Mouse (Mus musculus) heart, postnatal 10 days (tissue): ENCODE measurements around the gene Gabarapl1. TPM values are rescaled to one million over a fixed set of nuclear protein-coding genes. Genes with fewer than 3 reads are reported as not detected.
A peak's percentile ranks its signal among the peaks of the same experiment; 100 is the strongest.

Source experiments
- DNase-seq, 2 experiments: peaks; one replicate each; pipeline ENCODE4 v3.0.0; 2021
- intact Hi-C: fragments of 180-260 bp; cut with DNase I; formaldehyde crosslinking; loops from one replicate; pipeline ENCODE4 v1.15.1; 2025
- total RNA-seq, 2 experiments: library from RNA; stranded (reverse); gene quantifications; 2 replicates each; pipeline ENCODE4 v1.2.3; 2021

Gene Gabarapl1
- total RNA-seq, 2 experiments from 2014 or later: 62.1 to 72.6 TPM

- intact Hi-C loops: loop anchor here (5.0 kb wide), 1 partner anchor 687 kb away; no protein-coding TSS in a partner anchor
- peak in 1 of 2 experiments; percentile 30 for DNase-seq
Observed at GRCm38 (mm10) chr6:129534057-129534456, 1.1 kb downstream of the Gabarapl1 start.

- DNase-seq: peak; percentile 25 to 40
- intact Hi-C loops: loop anchor here (5.0 kb wide), 1 partner anchor 687 kb away; no protein-coding TSS in a partner anchor
Observed at GRCm38 (mm10) chr6:129534627-129535190, 1.7 kb downstream of the Gabarapl1 start.

DNA sequence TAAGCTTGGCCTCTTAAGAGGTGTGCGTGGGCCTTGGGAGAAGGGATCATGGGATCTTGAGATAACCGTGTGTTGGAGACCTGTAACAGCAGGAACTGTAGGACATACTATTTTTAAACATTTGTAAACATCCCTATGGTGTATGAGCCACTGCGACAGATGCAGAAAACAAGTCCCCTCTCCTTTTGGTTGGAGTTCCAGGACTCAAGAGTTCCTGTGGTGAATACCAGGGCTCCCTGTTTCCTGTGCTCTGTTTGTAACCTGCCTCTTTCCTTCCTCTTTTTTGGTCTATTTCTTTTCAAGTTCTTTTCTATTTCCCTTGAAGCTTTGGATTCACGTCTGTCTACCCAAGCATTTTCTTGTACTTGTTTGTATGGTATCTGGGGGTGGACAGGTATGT, 2.8 kb downstream of the Gabarapl1 start:
- intact Hi-C loops: no loop called here

DNA sequence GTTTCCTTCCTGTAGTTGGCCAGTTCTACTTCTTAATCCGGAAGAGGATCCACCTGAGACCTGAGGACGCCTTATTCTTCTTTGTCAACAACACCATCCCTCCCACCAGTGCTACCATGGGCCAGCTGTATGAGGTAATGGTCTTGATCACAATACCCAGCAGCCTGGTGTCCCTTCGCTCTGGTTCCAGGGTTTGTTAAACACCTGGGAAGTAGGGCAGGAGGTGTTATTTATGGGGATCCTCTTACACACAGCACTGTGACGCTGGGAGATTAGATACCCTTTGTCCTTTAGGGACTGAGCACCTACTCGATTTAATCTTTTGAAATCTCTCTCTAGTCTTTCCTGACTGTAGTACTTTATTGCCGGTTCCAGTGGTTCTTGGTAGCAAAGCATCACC, 5.6 kb downstream of the Gabarapl1 start:
- DNase-seq: no peak
- intact Hi-C loops: no loop called here

More for the DNA sequence above, 2.8 kb downstream of the Gabarapl1 start:
- DNase-seq: no peak

GRCm38 (mm10) chr6:129541931-129542330, 9.0 kb downstream of the Gabarapl1 start:
- DNase-seq: no peak
- intact Hi-C loops: no loop called here

GRCm38 (mm10) chr6:129542540-129542939, 9.6 kb downstream of the Gabarapl1 start:
- no peak for DNase-seq

GRCm38 (mm10) chr6:129543709-129544606, 11.0 kb downstream of the Gabarapl1 start:
- intact Hi-C loops: loop anchor here (2.0 kb wide), 1 partner anchor 15 kb away; no protein-coding TSS in a partner anchor
- peak; percentile 68 to 81 for DNase-seq

More at GRCm38 (mm10) chr6:129542540-129542939, 9.6 kb downstream of the Gabarapl1 start:
- intact Hi-C loops: no loop called here

GRCm38 (mm10) chr6:129547277-129547676, 14.3 kb downstream of the Gabarapl1 start:
- intact Hi-C loops: no loop called here
- no peak for DNase-seq

- DNase-seq: no peak
- intact Hi-C loops: no loop called here
Observed at GRCm38 (mm10) chr6:129548009-129548408, 15.0 kb downstream of the Gabarapl1 start.

DNA sequence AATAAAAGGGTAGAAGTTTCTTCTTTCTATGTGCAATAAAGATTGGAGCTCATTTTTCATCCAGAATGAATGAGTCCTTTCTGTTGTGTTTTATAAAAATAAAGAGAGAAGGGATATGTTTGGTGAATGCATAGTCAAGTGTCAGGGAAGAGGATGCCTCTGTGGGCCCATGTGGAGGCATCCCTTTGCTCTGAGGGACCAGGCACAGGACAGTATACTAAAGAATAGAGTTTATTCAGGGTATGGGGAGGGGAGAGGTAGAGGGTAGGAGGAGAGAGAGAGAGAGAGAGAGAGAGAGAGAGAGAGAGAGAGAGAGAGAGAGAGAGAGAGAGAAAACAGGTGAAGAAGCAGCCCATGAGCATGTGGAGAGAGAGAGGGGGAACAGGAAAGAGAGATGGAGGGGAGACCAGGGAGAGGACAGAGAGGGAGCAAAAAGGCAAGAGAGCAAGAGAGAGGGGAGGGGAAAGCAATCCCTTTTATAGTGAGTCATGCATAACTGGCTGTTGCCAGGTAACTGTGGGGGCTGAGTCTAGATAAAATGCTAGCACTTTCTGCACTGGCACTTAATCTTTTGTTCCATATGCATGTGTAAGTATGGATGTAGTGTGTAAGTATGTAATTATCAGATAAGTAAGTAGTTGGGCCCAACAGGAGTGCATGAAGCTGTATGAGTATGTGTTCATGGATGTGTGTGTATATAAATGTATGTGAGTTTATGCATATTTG, 24.5 kb downstream of the Gabarapl1 start:
- intact Hi-C loops: loop anchor here (2.0 to 5.0 kb wide), 2 partner anchors 13 to 40 kb away; no protein-coding TSS in a partner anchor
- no peak for DNase-seq

DNA sequence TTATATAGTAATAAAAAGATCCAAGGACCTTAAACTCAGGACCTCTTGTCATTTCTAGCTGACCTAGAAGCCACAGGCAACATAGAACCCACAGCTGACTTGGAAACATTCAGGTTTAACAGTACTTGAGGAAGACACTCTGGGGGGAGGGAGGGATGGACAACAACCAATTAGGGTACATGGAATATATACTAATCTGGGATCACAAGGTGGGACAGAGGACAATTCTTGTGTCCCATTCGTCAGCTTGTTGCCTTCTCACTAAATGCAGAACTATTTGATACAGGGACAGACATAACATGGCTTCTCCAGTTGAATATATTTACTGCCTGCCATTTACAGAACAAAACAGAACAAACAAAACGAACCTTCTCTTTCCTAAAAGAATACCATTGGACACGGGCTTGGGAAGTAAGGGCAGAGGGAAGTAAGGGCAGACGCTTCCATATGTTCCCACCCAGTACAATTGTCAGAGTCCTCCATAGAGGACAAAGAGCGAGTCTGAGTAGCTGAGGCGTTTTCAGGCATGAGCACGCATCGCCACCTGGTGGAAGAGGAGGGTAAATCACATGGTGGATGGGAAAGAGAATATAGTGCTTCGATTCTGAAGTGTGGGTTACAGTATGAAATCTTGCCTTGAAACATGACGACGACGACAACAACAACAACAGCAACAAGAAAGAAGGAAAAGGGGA, 26.1 kb downstream of the Gabarapl1 start:
- DNase-seq: peak; percentile 65 to 85
- intact Hi-C loops: loop anchor here (1.0 to 5.0 kb wide), 3 partner anchors 14 to 166 kb away; no protein-coding TSS in a partner anchor

- intact Hi-C loops: loop anchor here (1.0 to 5.0 kb wide), 3 partner anchors 15 to 166 kb away; no protein-coding TSS in a partner anchor
- DNase-seq: no peak
Observed at GRCm38 (mm10) chr6:129559641-129560027, 26.7 kb downstream of the Gabarapl1 start.

- intact Hi-C loops: no loop called here
- no peak for DNase-seq
Observed at GRCm38 (mm10) chr6:129565257-129565656, 32.3 kb downstream of the Gabarapl1 start.

DNA sequence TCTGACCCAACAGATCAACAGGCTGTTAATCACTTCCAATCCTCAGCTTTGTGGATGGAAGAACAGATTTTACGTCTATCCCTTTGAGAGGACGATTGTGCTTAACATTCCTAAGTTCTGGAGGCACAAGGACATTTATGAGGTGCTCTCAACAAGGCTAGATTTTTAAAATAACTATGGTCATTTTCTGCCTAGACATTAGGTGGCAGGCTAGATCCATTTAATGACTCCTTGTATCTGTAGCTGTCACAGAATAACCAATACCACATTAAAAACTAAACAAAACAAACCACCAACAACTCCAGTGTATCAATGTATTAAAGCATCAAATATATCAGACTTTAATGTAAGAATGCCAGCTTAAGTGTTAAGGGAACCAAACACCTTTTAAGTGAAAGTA, 42.4 kb downstream of the Gabarapl1 start:
- intact Hi-C loops: loop anchor here (2.0 kb wide), 1 partner anchor 1775 kb away; no protein-coding TSS in a partner anchor
- peak; percentile 6 to 20 for DNase-seq

DNA sequence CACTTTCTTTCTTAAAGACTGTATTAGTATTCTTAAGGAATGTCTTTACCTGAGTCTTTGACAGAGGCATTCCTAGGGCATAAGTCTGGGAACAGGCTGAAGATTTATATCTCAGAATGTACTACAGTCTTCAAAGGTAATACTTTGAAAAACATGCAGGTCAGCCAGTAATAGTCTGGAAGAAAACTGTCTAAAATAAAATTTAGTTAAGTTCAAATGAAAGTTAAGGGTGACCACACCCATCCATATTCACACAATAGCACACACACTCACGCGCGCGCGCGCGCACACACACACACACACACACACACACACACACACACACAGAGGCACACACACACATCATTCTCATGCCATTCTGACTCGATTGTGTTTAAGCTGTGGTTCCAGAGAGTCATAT, 44.6 kb downstream of the Gabarapl1 start, which contains the start of gene Klre1:
Gene Klre1, plus strand, starts transcription at position 301 of the 400 bp plus-strand sequence.
- intact Hi-C loops: no loop called here
- DNase-seq: no peak

DNA sequence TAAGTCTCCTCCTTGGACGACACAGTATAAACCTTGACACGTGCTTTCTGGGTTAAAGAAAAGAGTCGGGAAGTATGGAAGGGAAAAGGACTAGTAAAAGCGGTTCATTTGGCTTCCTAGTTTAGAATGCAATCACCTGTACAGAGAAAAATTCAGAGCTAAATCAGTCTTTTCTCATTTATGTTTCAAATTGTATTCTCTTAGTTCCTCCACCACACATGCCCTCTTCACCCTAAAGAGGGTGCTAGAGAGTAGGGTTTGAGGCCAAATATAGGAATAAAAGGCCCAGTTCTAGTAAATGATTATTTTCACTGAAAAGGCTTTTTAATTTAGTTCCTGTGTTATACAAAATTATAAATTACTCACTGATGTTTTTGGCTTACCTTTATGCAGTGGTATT, 48.3 kb downstream of the Gabarapl1 start:
- no peak for DNase-seq
- intact Hi-C loops: no loop called here

DNA sequence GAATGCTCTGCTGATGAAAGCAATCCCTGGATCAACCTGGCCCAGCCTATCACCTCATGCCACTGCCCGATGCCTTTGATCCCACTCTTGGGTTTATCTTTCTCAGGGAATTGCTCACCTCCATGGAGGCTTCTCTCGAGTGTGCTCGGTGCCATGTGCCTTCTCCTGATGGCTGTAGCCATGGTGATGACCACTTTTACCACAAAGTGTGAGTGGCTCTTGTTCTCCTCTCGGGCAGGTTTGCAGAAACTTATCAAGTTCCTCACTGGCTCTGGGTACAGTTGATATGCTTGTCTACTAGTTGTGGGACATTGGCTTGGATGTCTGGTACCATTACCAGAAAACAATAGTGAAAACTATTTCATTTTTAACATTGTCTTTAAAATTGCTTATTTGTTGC, 48.9 kb downstream of the Gabarapl1 start:
- intact Hi-C loops: no loop called here
- no peak for DNase-seq

GRCm38 (mm10) chr6:129583014-129583413, 50.1 kb downstream of the Gabarapl1 start:
- no peak for DNase-seq
- intact Hi-C loops: no loop called here

DNA sequence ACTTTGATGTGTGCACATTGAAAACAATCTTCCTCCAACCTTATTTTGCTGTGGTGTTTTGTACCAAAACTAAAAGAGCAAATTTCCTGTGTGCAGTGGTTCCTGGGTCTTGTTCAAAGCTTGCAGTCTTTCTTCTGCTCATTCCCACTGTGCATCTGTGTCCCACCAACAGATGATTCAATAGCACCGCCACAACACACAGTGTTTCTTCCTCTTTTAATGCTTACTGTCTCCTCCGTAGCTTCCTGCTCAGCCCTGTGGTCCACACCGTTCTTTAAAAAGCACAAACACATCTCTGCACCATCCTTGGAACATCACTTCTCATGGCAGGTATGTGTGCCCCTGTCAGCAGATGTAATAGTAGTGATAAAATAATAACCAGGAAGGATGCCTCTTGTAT, 58.5 kb downstream of the Gabarapl1 start, which contains the start of gene Klrd1:
Gene Klrd1, plus strand, starts transcription at position 275 of the 400 bp plus-strand sequence.
- DNase-seq: no peak
- intact Hi-C loops: no loop called here
